Comparison of ENCODE assay signal across 9 mouse cellular contexts in the genomic region with DNA sequence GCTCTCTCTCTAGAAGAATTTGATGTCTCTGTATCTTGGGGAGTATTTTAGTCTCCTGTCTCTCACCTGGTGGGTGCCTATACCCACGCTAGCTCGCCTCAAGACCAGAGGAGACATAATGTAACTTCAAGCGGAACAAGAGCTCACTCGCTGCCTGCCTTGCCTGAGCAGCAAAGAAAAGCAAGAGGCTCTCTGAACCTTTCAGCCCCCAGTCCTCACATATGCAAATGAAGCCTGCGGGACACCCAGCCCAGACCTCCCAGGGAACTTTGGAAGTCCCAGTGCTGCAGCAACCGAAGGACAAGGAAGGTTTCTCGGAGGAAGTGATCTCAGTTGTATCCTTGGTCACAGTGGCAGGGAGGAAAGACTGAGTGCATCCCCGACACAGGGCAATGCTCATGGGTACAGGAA. TPM values are rescaled to one million over a fixed set of nuclear protein-coding genes. Genes with fewer than 3 reads are reported as not detected.
DNase-seq lines count a peak whose midpoint lies in the region; ATAC-seq and TF ChIP-seq lines count a peak whose summit lies in the region.
"Had no signal": no experiment of that assay in that cellular context is flagged by ENCODE, and none has a peak within 500 bp of the region (broad histone marks: within the 10 kb centered on the region; RNA-seq: fewer than 3 reads in every experiment).

No protein-coding gene starts in this region.

- ATAC-seq in hindbrain, embryonic 11.5 days (ENCODE audit: low FRiP score): no peak
- no peak for ATAC-seq in hindbrain, postnatal 0 days
- no peak for ATAC-seq in embryonic facial prominence, embryonic 12.5 days (ENCODE audit: insufficient number of reproducible peaks, insufficient read depth, low FRiP score, low TSS enrichment)

- 0 out of 2 replicates have a peak overlapping the region, but pooled peaks have one; percentile 8 for H3K27ac ChIP-seq in hindbrain, embryonic 11.5 days (ENCODE audit: low read depth, low read length)
- no peak overlapping the region for H3K27ac ChIP-seq in hindbrain, postnatal 0 days
- no peak overlapping the region for H3K27ac ChIP-seq in embryonic facial prominence, embryonic 12.5 days
- H3K27ac ChIP-seq: limb, embryonic 13.5 days had no signal

- DNase-seq in hindbrain, embryonic 11.5 days (ENCODE audit: low spot score): peak; percentile 45
- DNase-seq in hindbrain, postnatal 0 days (ENCODE audit: low spot score): no peak
- DNase-seq in A20 (ENCODE audit: low read depth, low spot score): peak; percentile 35
- DNase-seq in ES-CJ7 (ENCODE audit: low read depth, low spot score): peak; percentile 98
- no peak for DNase-seq in spleen, adult 18-20 months
- DNase-seq in gastrocnemius, postnatal 4 days (ENCODE audit: low spot score in 2 of 2): no peak
- DNase-seq in left cerebral cortex, postnatal 14 days (ENCODE audit: low spot score in 2 of 2): no peak

- peaks cover 14% of the 10 kb centered on the region for H3K4me1 ChIP-seq in hindbrain, embryonic 11.5 days (replicated peaks; ENCODE audit: control insufficient read depth, insufficient read depth, low read length)
- peaks cover 4% of the 10 kb centered on the region; the same call in 1 of the 2 replicates for H3K4me1 ChIP-seq in hindbrain, postnatal 0 days (ENCODE audit: insufficient read depth, low read length)
- peaks cover 29% of the 10 kb centered on the region for H3K4me1 ChIP-seq in embryonic facial prominence, embryonic 12.5 days

- no peaks in the 10 kb centered on the region for H3K36me3 ChIP-seq in hindbrain, embryonic 11.5 days (ENCODE audit: control insufficient read depth, insufficient read depth, low read length)
- no peaks in the 10 kb centered on the region for H3K36me3 ChIP-seq in hindbrain, postnatal 0 days (ENCODE audit: insufficient read depth, low read length)
- no peaks in the 10 kb centered on the region for H3K36me3 ChIP-seq in embryonic facial prominence, embryonic 12.5 days
- H3K36me3 ChIP-seq: limb, embryonic 13.5 days had no signal

- no peak overlapping the region for H3K4me3 ChIP-seq in hindbrain, embryonic 11.5 days (ENCODE audit: low read depth, low read length)
- no peak overlapping the region for H3K4me3 ChIP-seq in hindbrain, postnatal 0 days (ENCODE audit: low read length)
- no peak overlapping the region for H3K4me3 ChIP-seq in embryonic facial prominence, embryonic 12.5 days
- H3K4me3 ChIP-seq: limb, embryonic 13.5 days had no signal

- 3% methylated on average over 8 of the region's 8 CpGs for WGBS in hindbrain, embryonic 11.5 days
- WGBS in hindbrain, postnatal 0 days: 14% methylated on average over 8 of the region's 8 CpGs
- WGBS in embryonic facial prominence, embryonic 12.5 days: 5% methylated on average over 8 of the region's 8 CpGs

- no peak overlapping the region for H3K4me2 ChIP-seq in hindbrain, embryonic 11.5 days (replicated peaks; ENCODE audit: low read depth, low read length)
- H3K4me2 ChIP-seq in hindbrain, postnatal 0 days (ENCODE audit: low read depth, low read length): no peak overlapping the region
- peak overlapping the region; percentile 13; the same call in 1 of the 2 replicates for H3K4me2 ChIP-seq in embryonic facial prominence, embryonic 12.5 days (replicated peaks)
- H3K4me2 ChIP-seq: limb, embryonic 13.5 days had no signal

- no peak overlapping the region for H3K9ac ChIP-seq in hindbrain, embryonic 11.5 days (ENCODE audit: low read depth, low read length)
- H3K9ac ChIP-seq in hindbrain, postnatal 0 days (replicated peaks; ENCODE audit: low read length): no peak overlapping the region
- no peak overlapping the region for H3K9ac ChIP-seq in embryonic facial prominence, embryonic 12.5 days
- H3K9ac ChIP-seq: limb, embryonic 13.5 days had no signal

- no peaks in the 10 kb centered on the region for H3K27me3 ChIP-seq in hindbrain, embryonic 11.5 days (ENCODE audit: control insufficient read depth, insufficient read depth, low read length)
- H3K27me3 ChIP-seq in hindbrain, postnatal 0 days (ENCODE audit: insufficient read depth, low read length): no peaks in the 10 kb centered on the region
- peaks cover 16% of the 10 kb centered on the region for H3K27me3 ChIP-seq in embryonic facial prominence, embryonic 12.5 days
- H3K27me3 ChIP-seq: limb, embryonic 13.5 days had no signal

- intact Hi-C loops in left cerebral cortex, postnatal 14 days (cut with DNase I): no loop called here

- no peak for TF ChIP-seq CTCF in hindbrain, postnatal 0 days (IDR thresholded peaks at IDR 0.05; ENCODE audit: low read depth)

- H3K9me3 ChIP-seq in hindbrain, embryonic 11.5 days (ENCODE audit: control insufficient read depth, low read length): no peaks in the 10 kb centered on the region
- H3K9me3 ChIP-seq in hindbrain, postnatal 0 days (ENCODE audit: low read length): no peaks in the 10 kb centered on the region
- no peaks in the 10 kb centered on the region for H3K9me3 ChIP-seq in embryonic facial prominence, embryonic 12.5 days
- H3K9me3 ChIP-seq: limb, embryonic 13.5 days had no signal

RNA-seq across cellular contexts. Expression of gene Zbtb34, which starts 8.4 kb away (rescaled TPM):
- 8.0 and 8.5 TPM in 2 replicates for polyA plus RNA-seq in hindbrain, embryonic 11.5 days (2014; fragmentation: Nextera tagmentation; extraction: Ambion mirVana)
- total RNA-seq in hindbrain, postnatal 0 days (2014; rRNA removed): 20.6 and 32.9 TPM in 2 replicates
- 2.8 and 3.1 TPM in 2 replicates for polyA plus RNA-seq in hindbrain, postnatal 0 days (2015; fragmentation: Nextera tagmentation; extraction: Ambion mirVana)
- polyA plus RNA-seq in embryonic facial prominence, embryonic 12.5 days (2016; fragmentation: Nextera tagmentation; extraction: Ambion mirVana): 9.4 and 9.6 TPM in 2 replicates
- 10 to 100 TPM; 17.3 to 18.4 TPM for total RNA-seq in gastrocnemius, postnatal 4 days (2021)
- 10 to 100 TPM; 29.7 to 38.4 TPM for total RNA-seq in left cerebral cortex, postnatal 14 days (2021)

RNA-seq across cellular contexts. Expression of gene Zbtb43, which starts 28.9 kb away (rescaled TPM):
- 24.8 and 31.2 TPM in 2 replicates for polyA plus RNA-seq in hindbrain, embryonic 11.5 days (2014; fragmentation: Nextera tagmentation; extraction: Ambion mirVana)
- total RNA-seq in hindbrain, postnatal 0 days (2014; rRNA removed): 19.3 and 23.0 TPM in 2 replicates
- 19.6 and 20.5 TPM in 2 replicates for polyA plus RNA-seq in hindbrain, postnatal 0 days (2015; fragmentation: Nextera tagmentation; extraction: Ambion mirVana)
- polyA plus RNA-seq in embryonic facial prominence, embryonic 12.5 days (2016; fragmentation: Nextera tagmentation; extraction: Ambion mirVana): 20.7 and 21.8 TPM in 2 replicates
- 10 to 100 TPM; 15.7 to 18.1 TPM for total RNA-seq in gastrocnemius, postnatal 4 days (2021)
- total RNA-seq in left cerebral cortex, postnatal 14 days (2021): 10 to 100 TPM; 29.3 to 30.0 TPM

Comparison
In these comparisons a context has a peak if more than half of its experiments do, and no peak if none do; other contexts are left out.
1. DNase-seq: peak in hindbrain, embryonic 11.5 days (single experiment), A20 (single experiment) and ES-CJ7 (single experiment); none in hindbrain, postnatal 0 days (single experiment), spleen, adult 18-20 months (0 of 2), gastrocnemius, postnatal 4 days (0 of 2) and left cerebral cortex, postnatal 14 days (0 of 2).